Mouse (Mus musculus): ENCODE measurements around the gene Vps26a. TPM values are rescaled to one million over a fixed set of nuclear protein-coding genes. Genes with fewer than 3 reads are reported as not detected.

The Vps26a gene
- polyA plus RNA-seq, 1 experiment from 2014 or later, result 84.7 TPM

Other genes with a start within 250 kb of the Vps26a start
- gene Tacr2, start 234.4 kb downstream of the Vps26a start, polyA plus RNA-seq (2016; fragmentation: Nextera tagmentation; extraction: Ambion mirVana), result not detected in 2 replicates
- gene Hk1, start 106.9 kb downstream of the Vps26a start, polyA plus RNA-seq (2016; fragmentation: Nextera tagmentation; extraction: Ambion mirVana), result 29.1 and 31.7 TPM in 2 replicates
- gene Hkdc1, start 64.3 kb downstream of the Vps26a start, polyA plus RNA-seq (2016; fragmentation: Nextera tagmentation; extraction: Ambion mirVana), result 0.34 and 0.69 TPM in 2 replicates
- 0.90 and 1.2 TPM in 2 replicates for gene 4930507D05Rik, start 37.3 kb downstream of the Vps26a start, polyA plus RNA-seq (2016; fragmentation: Nextera tagmentation; extraction: Ambion mirVana)
- 28.5 and 32.4 TPM in 2 replicates for gene Supv3l1, start 37.1 kb downstream of the Vps26a start, polyA plus RNA-seq (2016; fragmentation: Nextera tagmentation; extraction: Ambion mirVana)
- 2.0 and 3.3 TPM in 2 replicates for gene Srgn, start 40.6 kb upstream of the Vps26a start, polyA plus RNA-seq (2016; fragmentation: Nextera tagmentation; extraction: Ambion mirVana)
- gene Kif1bp, start 91.7 kb upstream of the Vps26a start, polyA plus RNA-seq (2016; fragmentation: Nextera tagmentation; extraction: Ambion mirVana), result 34.3 and 35.5 TPM in 2 replicates
- gene Ddx21, start 115.5 kb upstream of the Vps26a start, polyA plus RNA-seq (2016; fragmentation: Nextera tagmentation; extraction: Ambion mirVana), result 35.1 and 36.7 TPM in 2 replicates
- 110 and 120 TPM in 2 replicates for gene Ddx50, start 164.4 kb upstream of the Vps26a start, polyA plus RNA-seq (2016; fragmentation: Nextera tagmentation; extraction: Ambion mirVana)
- 2.5 and 3.1 TPM in 2 replicates for gene Stox1, start 239.3 kb upstream of the Vps26a start, polyA plus RNA-seq (2016; fragmentation: Nextera tagmentation; extraction: Ambion mirVana)